Mouse (Mus musculus): ENCODE results near the gene Ubap1. TPM values are rescaled to one million over a fixed set of nuclear protein-coding genes. Genes with fewer than 3 reads are reported as not detected.

Ubap1 gene
- polyA plus RNA-seq, 1 experiment from 2014 or later, result 48.5 TPM

DNA sequence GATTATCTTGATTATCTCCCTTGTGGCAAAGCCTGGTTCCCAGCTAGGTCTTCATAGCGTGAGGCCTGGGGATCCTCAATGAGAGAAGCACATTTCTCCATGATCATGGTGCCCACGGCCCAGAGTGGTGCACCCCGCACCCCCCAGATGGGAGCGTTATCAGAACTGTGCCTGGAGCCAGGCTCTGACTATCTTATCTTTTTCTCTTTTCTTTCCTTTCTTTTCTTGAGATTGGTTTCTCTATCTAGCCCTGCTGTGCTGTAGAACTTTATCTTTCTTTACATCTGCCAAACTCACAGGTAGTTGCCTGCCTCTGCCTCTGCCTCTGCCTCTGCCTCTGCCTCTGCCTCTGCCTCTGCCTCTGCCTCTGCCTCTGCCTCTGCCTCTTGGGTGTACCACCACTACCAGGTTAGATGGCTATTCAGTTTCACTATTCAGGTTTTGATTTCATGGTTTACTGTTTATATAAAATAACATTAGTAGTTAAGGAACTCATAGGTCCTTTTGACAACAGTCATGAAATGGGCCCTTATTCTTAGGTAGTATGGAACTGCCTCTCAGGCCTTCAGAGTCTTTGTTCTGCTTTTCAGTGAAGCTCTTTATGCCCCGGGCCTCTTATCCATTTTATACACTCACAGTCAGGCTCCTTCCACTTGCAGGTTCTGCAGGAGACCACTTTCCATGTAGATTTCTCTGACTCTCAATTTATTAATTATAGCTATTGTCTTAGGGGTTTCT, 32.6 kb downstream of the Ubap1 start:
- no peak for ATAC-seq (ENCODE audit: insufficient number of reproducible peaks, insufficient read depth, low FRiP score, low read depth)
- no peak overlapping the region for H3K9ac ChIP-seq (ENCODE audit: low read length)
- 0 out of 4 replicates have a peak, but pooled peaks cover 0 to 3% of the 10 kb centered on the region in 2 experiments for H3K4me1 ChIP-seq (ENCODE audit: control insufficient read depth in 2 of 2, insufficient read depth in 2 of 2, low read length in 2 of 2)
- no peaks in the 10 kb centered on the region for H3K9me3 ChIP-seq (ENCODE audit: control insufficient read depth, low read length)
- H3K36me3 ChIP-seq (ENCODE audit: control insufficient read depth, insufficient read depth, low read length), result peaks cover 72% of the 10 kb centered on the region
- WGBS, result 91% methylated on average over 5 of the region's 5 CpGs
- no peak overlapping the region for H3K27ac ChIP-seq (replicated peaks in 1 of 2; ENCODE audit: control insufficient read depth in 1 of 2, insufficient read depth in 1 of 2, low read depth in 2 of 2, low read length in 2 of 2)
- no peaks in the 10 kb centered on the region for H3K27me3 ChIP-seq (ENCODE audit: control insufficient read depth, insufficient read depth, low read length)
- no peak overlapping the region for H3K4me3 ChIP-seq (ENCODE audit: control insufficient read depth in 1 of 2, insufficient read depth in 1 of 2, low read depth in 1 of 2, low read length in 2 of 2)
- no peak overlapping the region for H3K4me2 ChIP-seq (ENCODE audit: low read length)

DNA sequence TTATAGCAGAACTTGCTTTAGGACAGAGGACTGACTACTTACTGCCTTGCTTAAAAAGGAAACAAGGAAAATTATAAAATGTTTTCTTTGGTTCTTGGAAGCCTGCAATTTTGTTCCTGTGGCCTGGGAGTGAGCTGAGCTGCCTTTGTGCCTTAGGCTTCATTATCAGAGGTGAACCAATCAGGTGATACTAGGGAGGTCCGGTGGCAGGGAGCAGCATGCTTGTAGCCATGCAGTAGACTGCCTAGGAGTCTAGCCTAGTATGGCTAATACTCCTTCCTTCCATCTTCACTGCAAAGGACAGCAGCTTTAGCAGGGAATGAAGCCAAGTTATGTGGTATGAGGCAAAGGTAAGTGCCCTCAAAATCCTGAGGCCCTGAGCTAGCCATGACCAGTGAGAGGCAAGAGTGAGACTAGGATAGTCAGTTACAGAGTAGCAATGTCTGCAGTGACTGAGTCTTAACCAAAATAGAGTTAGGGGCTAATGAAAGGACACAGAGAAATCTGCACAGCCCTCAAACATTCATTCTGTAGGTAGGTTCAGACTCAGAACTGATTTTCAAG, 37.7 kb downstream of the Ubap1 start:
- 33% methylated on average over 1 of the region's 1 CpGs for WGBS
- no peak overlapping the region for H3K4me3 ChIP-seq (ENCODE audit: control insufficient read depth in 1 of 2, insufficient read depth in 1 of 2, low read depth in 1 of 2, low read length in 2 of 2)
- peaks cover 77% of the 10 kb centered on the region for H3K36me3 ChIP-seq (ENCODE audit: control insufficient read depth, insufficient read depth, low read length)
- 0 out of 4 replicates have a peak, but pooled peaks cover 0 to 5% of the 10 kb centered on the region in 2 experiments for H3K4me1 ChIP-seq (ENCODE audit: control insufficient read depth in 2 of 2, insufficient read depth in 2 of 2, low read length in 2 of 2)
- H3K27me3 ChIP-seq (ENCODE audit: control insufficient read depth, insufficient read depth, low read length), result no peaks in the 10 kb centered on the region
- no peak for ATAC-seq (ENCODE audit: insufficient number of reproducible peaks, insufficient read depth, low FRiP score, low read depth)
- H3K4me2 ChIP-seq (ENCODE audit: low read length), result no peak overlapping the region
- H3K27ac ChIP-seq (replicated peaks in 1 of 2; ENCODE audit: control insufficient read depth in 1 of 2, insufficient read depth in 1 of 2, low read depth in 2 of 2, low read length in 2 of 2), result no peak overlapping the region
- no peaks in the 10 kb centered on the region for H3K9me3 ChIP-seq (ENCODE audit: control insufficient read depth, low read length)
- no peak overlapping the region; the same call in 1 of the 2 replicates for H3K9ac ChIP-seq (ENCODE audit: low read length)

DNA sequence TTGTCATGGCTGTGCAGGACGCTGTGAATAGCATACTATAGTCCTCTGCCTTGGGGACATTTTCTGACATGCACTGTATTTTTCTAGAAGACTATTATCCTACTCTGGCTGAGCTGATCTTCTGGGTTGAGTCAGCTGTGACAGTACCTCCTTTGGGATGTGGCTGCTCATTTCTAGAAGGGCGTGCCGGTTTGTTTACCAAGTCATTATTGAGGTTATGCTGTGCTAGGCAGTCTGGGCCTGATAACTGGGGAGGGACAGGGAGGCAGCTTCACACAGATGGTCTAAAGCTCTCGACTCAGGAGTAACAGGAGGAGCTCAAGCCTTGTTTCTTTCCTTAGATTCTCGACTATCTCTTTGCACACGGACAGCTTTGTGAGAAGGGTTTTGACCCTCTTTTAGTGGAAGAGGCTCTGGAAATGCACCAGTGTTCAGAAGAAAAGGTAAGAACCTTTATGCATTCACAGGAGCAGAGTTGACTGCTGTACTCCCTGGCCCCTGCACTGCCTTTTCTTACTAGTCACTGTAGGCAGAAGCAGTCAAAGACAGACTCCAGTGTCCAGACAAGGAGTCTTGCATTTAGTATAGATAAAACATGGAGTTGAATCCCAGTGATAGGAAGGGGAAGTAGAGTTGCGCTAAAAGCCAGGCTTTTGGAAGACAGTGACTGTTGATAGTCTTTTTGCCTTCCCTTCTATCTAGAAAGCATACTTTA, 39.1 kb downstream of the Ubap1 start:
- ATAC-seq (ENCODE audit: insufficient number of reproducible peaks, insufficient read depth, low FRiP score, low read depth), result no peak
- Histone ChIP-seq H3K4me1 (ENCODE audit: control insufficient read depth in 2 of 2, insufficient read depth in 2 of 2, low read length in 2 of 2) (0 out of 4 replicates have a peak, but pooled peaks cover 0 to 5% of the 10 kb centered on the region in 2 experiments), H3K27me3 (ENCODE audit: control insufficient read depth, insufficient read depth, low read length) (no peaks in the 10 kb centered on the region), H3K9me3 (ENCODE audit: control insufficient read depth, low read length) (no peaks in the 10 kb centered on the region), H3K27ac (replicated peaks in 1 of 2; ENCODE audit: control insufficient read depth in 1 of 2, insufficient read depth in 1 of 2, low read depth in 2 of 2, low read length in 2 of 2) (no peak overlapping the region), H3K9ac (ENCODE audit: low read length) (no peak overlapping the region), H3K4me3 (ENCODE audit: control insufficient read depth in 1 of 2, insufficient read depth in 1 of 2, low read depth in 1 of 2, low read length in 2 of 2) (no peak overlapping the region), H3K36me3 (ENCODE audit: control insufficient read depth, insufficient read depth, low read length) (peaks cover 80% of the 10 kb centered on the region), H3K4me2 (ENCODE audit: low read length) (no peak overlapping the region)
- 75% methylated on average over 7 of the region's 7 CpGs for WGBS

DNA sequence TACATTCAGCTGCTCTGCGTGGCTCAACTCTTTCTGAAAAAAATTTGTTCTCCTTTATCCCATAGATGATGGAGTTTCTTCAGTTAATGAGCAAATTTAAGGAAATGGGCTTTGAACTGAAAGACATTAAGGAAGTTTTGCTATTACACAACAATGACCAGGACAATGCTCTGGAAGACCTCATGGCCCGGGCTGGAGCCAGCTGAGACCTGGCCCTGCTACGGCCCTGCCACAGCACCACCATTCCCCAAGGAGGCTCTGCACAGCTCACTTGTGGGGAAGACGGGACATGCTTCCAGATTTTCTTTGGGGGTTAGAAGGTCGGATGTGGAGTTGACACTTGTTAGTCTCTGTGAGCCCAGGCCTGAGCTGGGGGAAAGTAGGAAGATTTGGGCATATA, 39.8 kb downstream of the Ubap1 start:
- 84% methylated on average over 5 of the region's 5 CpGs for WGBS
- H3K4me1 ChIP-seq (ENCODE audit: control insufficient read depth in 2 of 2, insufficient read depth in 2 of 2, low read length in 2 of 2), result 0 out of 4 replicates have a peak, but pooled peaks cover 0 to 5% of the 10 kb centered on the region in 2 experiments
- no peaks in the 10 kb centered on the region for H3K9me3 ChIP-seq (ENCODE audit: control insufficient read depth, low read length)
- ATAC-seq (ENCODE audit: insufficient number of reproducible peaks, insufficient read depth, low FRiP score, low read depth), result no peak
- H3K4me2 ChIP-seq (ENCODE audit: low read length), result no peak overlapping the region
- no peak overlapping the region for H3K9ac ChIP-seq (ENCODE audit: low read length)
- no peaks in the 10 kb centered on the region for H3K27me3 ChIP-seq (ENCODE audit: control insufficient read depth, insufficient read depth, low read length)
- H3K27ac ChIP-seq (replicated peaks in 1 of 2; ENCODE audit: control insufficient read depth in 1 of 2, insufficient read depth in 1 of 2, low read depth in 2 of 2, low read length in 2 of 2), result no peak overlapping the region
- H3K4me3 ChIP-seq (ENCODE audit: control insufficient read depth in 1 of 2, insufficient read depth in 1 of 2, low read depth in 1 of 2, low read length in 2 of 2), result no peak overlapping the region
- H3K36me3 ChIP-seq (ENCODE audit: control insufficient read depth, insufficient read depth, low read length), result peaks cover 80% of the 10 kb centered on the region

DNA sequence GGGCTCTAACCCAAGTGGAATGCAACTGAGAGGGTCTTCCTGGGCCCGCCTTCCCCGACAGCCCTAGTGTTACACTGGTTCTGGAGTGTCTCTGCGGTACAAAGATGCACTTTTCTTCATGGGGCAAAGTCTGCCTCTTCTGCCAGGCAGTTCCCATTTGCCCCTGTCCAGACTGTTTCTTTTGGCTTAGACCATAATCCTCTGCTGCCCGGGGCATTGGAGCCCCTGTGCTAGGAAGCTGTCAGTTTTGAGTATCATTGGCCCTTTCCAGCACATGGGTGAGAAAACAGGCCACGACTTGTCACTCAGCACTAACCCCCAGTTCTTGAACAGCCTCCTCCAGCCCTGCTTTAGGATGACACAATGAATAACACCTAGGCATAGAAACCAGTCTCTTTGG, 40.4 kb downstream of the Ubap1 start:
- no peak overlapping the region for H3K4me3 ChIP-seq (ENCODE audit: control insufficient read depth in 1 of 2, insufficient read depth in 1 of 2, low read depth in 1 of 2, low read length in 2 of 2)
- 85% methylated on average over 5 of the region's 5 CpGs for WGBS
- no peak for ATAC-seq (ENCODE audit: insufficient number of reproducible peaks, insufficient read depth, low FRiP score, low read depth)
- no peaks in the 10 kb centered on the region for H3K9me3 ChIP-seq (ENCODE audit: control insufficient read depth, low read length)
- 0 out of 4 replicates have a peak, but pooled peaks cover 0 to 5% of the 10 kb centered on the region in 2 experiments for H3K4me1 ChIP-seq (ENCODE audit: control insufficient read depth in 2 of 2, insufficient read depth in 2 of 2, low read length in 2 of 2)
- no peak overlapping the region for H3K4me2 ChIP-seq (ENCODE audit: low read length)
- no peak overlapping the region for H3K27ac ChIP-seq (replicated peaks in 1 of 2; ENCODE audit: control insufficient read depth in 1 of 2, insufficient read depth in 1 of 2, low read depth in 2 of 2, low read length in 2 of 2)
- H3K27me3 ChIP-seq (ENCODE audit: control insufficient read depth, insufficient read depth, low read length), result no peaks in the 10 kb centered on the region
- peaks cover 79% of the 10 kb centered on the region for H3K36me3 ChIP-seq (ENCODE audit: control insufficient read depth, insufficient read depth, low read length)
- no peak overlapping the region for H3K9ac ChIP-seq (ENCODE audit: low read length)

DNA sequence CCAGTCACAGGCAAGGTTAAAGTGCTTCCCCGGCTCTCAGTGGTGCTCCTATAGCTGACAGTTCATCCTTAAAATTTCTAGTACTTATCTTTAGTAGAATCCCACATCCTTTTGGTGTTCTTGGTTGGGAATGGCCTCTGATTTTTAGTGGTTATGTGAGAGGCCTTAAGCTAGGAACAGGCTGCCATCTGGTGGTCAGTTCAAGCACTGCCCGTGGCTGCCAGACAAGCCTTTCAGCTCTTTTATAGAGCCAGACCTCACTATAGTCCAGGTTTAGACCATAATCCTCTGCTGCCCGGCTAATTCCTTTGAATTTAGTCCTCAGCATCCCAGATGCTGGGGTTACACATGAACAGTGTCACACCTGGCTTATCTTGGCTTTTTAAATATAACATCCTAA, 41.3 kb downstream of the Ubap1 start:
- no peak overlapping the region for H3K4me3 ChIP-seq (ENCODE audit: control insufficient read depth in 1 of 2, insufficient read depth in 1 of 2, low read depth in 1 of 2, low read length in 2 of 2)
- 0 out of 4 replicates have a peak, but pooled peaks cover 0 to 5% of the 10 kb centered on the region in 2 experiments for H3K4me1 ChIP-seq (ENCODE audit: control insufficient read depth in 2 of 2, insufficient read depth in 2 of 2, low read length in 2 of 2)
- no peaks in the 10 kb centered on the region for H3K27me3 ChIP-seq (ENCODE audit: control insufficient read depth, insufficient read depth, low read length)
- H3K4me2 ChIP-seq (ENCODE audit: low read length), result no peak overlapping the region
- peaks cover 86% of the 10 kb centered on the region for H3K36me3 ChIP-seq (ENCODE audit: control insufficient read depth, insufficient read depth, low read length)
- no peak overlapping the region for H3K27ac ChIP-seq (replicated peaks in 1 of 2; ENCODE audit: control insufficient read depth in 1 of 2, insufficient read depth in 1 of 2, low read depth in 2 of 2, low read length in 2 of 2)
- 10% methylated on average over 3 of the region's 3 CpGs for WGBS
- no peaks in the 10 kb centered on the region for H3K9me3 ChIP-seq (ENCODE audit: control insufficient read depth, low read length)
- H3K9ac ChIP-seq (ENCODE audit: low read length), result no peak overlapping the region
- no peak for ATAC-seq (ENCODE audit: insufficient number of reproducible peaks, insufficient read depth, low FRiP score, low read depth)

DNA sequence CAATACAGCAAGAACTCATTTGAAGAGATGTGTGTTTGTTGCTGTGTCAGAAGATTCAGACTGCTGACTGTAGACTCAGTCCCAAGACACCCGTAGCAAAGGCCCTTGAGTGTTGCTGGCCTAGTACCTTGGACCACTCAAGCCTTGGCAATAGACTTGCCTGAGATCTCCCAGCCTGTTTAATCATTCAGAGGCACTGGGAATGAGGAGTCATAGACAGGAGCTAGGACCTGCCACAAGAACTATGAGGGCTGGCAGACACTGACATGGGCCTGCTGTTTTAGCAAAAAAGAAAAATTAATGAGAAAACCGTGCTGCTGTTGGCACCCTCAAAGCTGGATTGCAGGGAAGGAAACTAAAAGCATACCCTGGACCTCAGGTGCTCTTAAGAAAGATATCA, 42.2 kb downstream of the Ubap1 start:
- Histone ChIP-seq H3K9ac (ENCODE audit: low read length) (no peak overlapping the region), H3K36me3 (ENCODE audit: control insufficient read depth, insufficient read depth, low read length) (peaks cover 92% of the 10 kb centered on the region), H3K9me3 (ENCODE audit: control insufficient read depth, low read length) (no peaks in the 10 kb centered on the region), H3K4me2 (ENCODE audit: low read length) (no peak overlapping the region), H3K4me1 (ENCODE audit: control insufficient read depth in 2 of 2, insufficient read depth in 2 of 2, low read length in 2 of 2) (0 out of 4 replicates have a peak, but pooled peaks cover 0 to 5% of the 10 kb centered on the region in 2 experiments), H3K4me3 (ENCODE audit: control insufficient read depth in 1 of 2, insufficient read depth in 1 of 2, low read depth in 1 of 2, low read length in 2 of 2) (no peak overlapping the region), H3K27ac (replicated peaks in 1 of 2; ENCODE audit: control insufficient read depth in 1 of 2, insufficient read depth in 1 of 2, low read depth in 2 of 2, low read length in 2 of 2) (no peak overlapping the region), H3K27me3 (ENCODE audit: control insufficient read depth, insufficient read depth, low read length) (no peaks in the 10 kb centered on the region)
- WGBS, result 86% methylated on average over 2 of the region's 2 CpGs
- ATAC-seq (ENCODE audit: insufficient number of reproducible peaks, insufficient read depth, low FRiP score, low read depth), result no peak
